Mouse (Mus musculus) spleen, postnatal 4 days (tissue): ENCODE data around the gene Col24a1.

Experiments used
- DNase-seq, 2 experiments: peaks; one replicate each; pipeline ENCODE4 v3.0.0; 2022; ENCODE audit warnings: low spot score in 2 of 2

Gene Col24a1

DNA sequence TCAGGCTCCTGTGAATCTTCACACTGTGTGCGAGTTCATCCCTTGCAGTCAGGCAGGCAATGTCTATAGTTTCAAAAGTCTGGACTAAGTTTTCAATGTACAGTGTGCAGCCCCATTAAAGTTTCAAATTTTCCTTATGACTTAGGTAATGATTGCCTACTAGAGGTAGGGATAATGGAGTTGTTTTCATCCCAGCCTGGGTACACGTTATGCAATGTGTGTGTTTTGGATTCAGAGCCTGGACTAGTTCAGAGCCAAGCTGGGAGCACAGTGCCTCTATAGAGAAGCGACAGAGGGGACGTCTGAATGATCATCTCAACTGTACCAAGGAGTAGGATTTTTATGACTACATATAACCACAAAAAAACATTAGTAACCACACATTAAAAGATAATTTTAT lies 267.8 kb downstream of the Col24a1 start:
- no peak for DNase-seq

DNA sequence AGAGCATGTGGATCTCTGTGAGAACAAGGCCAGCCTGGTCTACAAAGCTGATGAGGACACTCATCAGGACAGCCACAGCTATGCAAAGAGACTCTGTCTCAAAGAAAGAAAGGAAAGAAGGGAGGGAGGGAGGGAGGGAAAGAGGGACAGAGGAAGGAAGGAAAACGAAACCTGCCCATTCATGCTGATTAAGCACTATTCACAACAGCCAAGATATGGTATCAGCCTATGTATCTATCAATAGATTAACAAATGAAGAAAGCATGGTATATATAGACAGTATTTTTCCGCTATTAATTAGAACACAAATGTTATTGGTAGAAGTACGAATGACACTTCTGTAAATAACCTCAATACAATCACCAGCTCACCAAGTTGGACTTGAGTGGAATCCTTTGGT lies 282.2 kb downstream of the Col24a1 start:
- no peak for DNase-seq

DNA sequence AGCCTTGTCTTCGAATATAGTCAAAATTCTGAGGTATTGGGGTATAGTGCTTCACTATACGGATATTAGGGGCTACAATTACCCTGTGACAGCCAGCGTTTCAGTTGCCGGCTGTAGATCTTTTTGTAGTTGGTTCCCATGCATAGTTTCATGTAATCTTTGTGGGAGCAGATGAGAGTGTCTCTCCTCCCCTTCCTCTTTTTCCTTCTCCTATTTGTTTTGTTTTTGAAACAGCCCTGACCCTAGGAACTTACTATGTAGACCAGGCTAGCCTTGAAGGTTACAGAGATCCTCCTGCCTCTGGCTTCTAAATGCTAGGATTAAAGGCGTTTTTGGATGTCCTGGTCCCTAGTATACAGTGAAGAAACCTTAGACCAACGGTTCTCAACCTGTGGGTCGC lies 283.1 kb downstream of the Col24a1 start:
- DNase-seq: no peak

DNA sequence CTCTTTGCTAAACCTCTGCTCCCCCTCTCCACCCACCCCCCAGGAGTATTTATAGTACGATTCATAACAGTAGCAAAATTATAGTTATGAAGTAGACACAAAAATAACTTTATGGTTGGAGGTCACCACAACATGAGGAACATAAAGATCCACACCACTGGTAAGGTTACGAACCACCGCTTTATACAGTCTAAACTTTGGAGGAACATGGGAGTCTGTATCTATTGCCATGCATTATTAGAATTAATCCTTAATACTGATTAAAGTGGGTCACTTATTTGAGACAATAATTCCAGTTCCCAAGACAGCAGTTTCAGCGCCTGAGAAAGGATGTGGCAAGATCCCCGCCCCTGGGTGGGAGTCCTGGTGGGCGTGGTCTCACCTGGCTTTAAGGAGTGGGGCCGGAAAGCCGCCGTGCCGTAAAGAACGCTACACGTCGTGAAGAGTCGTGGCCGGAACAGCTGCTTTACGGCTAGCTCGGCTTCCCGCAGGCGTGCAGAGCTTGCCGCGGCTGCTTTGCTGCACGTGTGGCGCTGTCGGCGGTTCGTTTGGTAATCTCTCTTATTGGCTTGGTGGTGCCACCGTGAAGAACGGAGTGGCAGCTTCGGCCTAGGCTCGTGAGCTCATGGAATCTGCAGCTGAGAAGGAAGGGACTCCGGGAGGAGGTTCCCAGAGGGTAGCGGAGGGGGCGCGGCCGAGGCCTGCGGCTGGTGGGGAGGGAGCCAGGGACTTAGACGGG lies 283.6 kb downstream of the Col24a1 start, which contains the start of gene Znhit6:
TSS of gene Znhit6 (plus strand) at position 463 of the 739 bp plus-strand sequence.
- peak; percentile 85 to 90 for DNase-seq

DNA sequence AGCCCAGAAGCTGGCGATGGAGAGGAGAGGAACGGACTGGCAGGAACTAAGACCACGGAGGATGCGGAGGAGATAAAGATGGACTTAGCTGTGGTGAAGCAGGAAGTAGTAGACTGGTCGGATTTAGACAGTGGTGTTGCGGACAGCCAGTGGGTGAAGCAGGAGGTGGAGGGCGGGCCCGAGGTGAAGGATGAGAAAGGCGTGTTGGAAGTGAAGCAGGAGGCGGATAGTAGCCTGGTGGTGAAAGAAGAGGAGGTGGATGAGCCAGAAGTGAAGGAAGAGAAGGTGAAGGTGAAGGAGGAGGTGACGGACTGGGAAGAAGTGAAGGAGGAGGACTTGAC lies 284.2 kb downstream of the Col24a1 start:
- no peak for DNase-seq

DNA sequence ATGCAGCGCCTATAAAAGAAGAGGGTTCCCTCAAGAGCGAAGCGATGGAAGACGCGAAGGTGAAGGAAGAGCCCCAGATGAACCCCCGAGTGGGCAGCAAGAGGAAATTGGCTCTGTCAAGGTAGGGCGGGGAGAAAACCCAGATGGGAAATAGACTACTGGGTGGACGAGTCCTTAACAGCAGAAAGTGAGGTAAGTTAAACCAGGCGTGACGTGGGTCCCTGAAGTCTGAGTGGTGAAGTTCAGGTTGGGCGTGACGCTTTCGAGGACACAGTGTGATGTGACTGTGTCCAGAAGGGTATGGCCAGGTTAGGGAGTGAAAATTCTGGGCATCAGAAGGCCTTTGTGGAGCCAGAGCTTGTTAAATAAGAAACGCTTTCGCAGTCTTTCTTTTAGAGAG lies 284.6 kb downstream of the Col24a1 start:
- no peak for DNase-seq

DNA sequence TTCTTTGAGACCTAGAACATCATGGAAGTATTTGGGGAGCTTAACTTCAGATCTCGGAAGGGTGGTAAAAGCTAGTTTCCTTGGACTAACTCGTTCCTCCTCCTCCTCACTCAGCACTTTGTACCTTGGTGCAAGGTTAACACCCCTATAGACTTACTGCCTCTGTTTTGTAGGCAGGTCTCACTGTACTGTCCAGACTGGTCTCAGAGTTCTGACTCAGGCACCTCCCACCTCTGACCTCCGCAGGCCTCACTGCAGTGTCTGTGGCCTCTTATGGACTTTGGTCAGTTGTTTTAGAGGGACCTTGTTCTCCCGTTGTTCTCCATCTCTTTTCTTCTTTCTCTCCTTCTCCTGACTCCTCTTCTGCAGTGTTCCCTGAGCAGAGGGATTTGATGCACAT lies 290.8 kb downstream of the Col24a1 start:
- DNase-seq: no peak

DNA sequence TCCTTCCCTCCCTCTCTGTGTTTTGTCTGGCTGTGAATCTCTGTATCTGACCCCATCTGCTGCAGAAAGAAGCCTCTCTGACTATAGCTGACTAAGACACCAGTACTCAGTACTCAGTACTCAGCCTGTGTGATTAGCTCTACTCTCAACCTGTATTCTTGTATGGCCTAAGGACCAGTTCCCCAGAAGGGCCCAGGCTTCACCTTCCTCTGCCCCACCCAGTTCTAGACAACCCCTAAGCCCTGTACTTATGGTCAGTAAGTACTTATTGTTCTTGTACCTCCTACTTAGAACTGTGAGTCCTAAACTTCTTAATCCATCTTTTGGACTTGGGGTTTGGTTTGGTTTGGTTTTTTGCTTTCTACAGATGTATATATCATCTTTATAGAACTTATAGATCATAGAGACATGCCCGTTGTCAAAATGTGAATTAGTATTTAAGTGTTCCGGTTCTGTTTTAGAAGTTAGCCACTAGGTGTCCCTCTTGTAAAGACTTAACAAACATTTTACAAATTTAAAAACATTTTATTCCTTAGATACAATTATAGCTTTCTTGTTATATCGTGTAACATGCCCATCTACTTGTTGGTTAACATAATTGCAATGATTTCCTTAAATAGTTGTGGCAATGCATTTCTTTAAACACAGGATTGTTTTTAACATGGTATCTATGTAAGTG lies 291.4 kb downstream of the Col24a1 start:
- DNase-seq: no peak

DNA sequence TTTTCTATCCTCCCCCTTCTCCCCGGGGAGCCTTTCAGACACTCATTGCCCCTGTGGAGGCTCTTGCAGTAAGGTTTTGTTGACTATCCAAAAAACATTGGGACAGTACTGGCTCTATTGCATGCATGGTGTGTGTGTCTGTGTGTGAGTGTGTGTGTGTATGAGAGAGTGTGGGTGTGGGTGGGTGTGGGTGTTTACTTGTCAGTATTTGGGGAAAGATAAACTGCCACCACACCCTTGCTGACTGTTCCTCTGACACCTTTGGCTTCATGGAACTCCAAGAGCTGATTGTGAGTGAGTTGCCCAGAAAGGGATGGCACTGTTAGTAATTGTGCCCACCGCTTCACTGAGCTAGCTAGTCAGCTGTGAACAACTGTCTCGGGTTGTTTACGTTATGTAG lies 298.3 kb downstream of the Col24a1 start:
- no peak for DNase-seq

DNA sequence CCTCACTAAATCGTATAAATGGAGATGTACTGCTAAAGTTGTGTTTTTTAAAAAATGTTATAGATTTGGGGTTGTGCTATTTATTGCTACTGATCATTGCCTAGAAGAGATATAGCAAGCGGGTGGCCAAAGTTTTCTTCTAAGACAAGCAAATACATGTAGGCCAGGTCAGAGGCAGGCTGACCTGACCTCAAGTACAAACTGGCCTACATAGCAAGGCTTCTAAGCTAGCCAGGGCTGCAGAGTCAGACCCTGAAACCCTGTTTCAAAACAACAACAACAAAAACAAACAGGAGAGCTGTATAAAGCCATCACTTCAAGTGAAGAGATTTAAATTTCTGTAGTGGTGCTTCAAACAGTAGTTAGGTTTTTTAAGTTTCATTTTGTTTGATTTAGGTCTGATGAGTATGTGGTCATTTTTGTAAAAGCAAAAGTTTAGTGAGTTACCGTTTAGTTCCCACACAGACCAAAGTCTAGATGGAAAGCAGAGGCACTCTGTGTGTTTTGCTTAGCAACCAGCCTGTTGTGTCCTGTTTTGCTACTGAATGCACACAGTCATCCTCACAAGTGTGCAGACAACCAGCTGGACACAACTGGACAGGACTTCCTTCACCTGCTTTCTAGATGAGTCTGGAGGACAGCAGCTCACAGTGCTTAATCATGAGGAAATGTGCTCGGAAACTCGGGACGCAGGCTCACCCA lies 299.7 kb downstream of the Col24a1 start:
- DNase-seq: no peak

DNA sequence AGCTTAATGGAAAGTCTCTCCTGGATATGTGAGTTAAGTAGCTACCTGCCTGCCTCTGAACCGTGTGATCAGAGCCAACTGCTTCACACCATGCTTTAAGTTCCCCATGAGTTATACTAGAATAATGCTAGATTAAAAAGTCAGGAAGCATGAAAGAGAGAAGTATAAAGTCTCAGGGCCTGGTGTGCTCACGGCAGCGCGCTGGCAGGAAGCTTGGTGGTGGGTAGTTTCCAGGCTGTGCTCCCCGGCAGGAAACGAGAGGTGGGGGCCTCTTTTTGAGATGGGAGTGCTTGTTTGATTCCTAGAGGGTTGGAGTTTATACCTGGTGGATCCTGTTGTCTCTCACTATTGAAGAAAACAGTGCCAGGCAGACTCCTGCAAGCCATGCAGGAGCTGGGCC lies 303.1 kb downstream of the Col24a1 start:
- no peak for DNase-seq

DNA sequence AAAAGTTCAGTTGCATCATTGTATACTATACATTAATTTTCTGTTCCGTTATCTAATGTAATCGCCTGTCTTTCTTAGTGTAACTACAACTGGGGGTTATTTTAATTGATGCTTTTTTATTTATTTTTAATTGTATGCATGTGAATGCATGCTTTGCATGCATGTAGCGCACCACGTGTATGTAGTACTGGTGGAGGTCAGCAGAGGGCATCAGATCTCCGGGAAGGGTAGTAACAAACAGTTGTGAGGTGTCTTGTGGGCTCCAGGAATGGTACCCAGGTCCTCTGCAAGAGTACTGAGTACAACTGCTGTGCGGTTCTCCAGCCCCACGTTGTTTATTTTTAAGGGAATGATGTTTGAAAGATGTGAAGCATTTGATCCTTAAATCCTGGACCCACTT lies 306.8 kb downstream of the Col24a1 start:
- no peak for DNase-seq

DNA sequence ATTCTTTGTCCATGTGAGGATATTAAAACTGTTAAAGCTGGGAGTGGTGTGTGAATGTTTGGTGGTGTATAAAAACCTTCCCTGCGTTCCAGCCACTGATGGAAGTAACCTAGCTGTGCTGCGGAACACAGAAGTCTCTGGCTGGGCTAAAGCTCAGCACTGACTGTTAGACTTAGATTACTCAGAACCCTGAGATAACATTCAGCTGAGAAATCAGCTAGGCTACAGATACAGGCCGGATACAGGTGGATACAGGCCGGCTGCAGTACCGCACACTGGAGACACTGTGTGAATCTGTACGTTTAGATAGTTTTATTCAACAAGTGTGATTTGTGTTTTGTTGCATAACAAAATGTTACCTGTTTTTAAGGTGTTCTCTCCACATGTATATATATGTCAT lies 308.5 kb downstream of the Col24a1 start:
- no peak for DNase-seq

DNA sequence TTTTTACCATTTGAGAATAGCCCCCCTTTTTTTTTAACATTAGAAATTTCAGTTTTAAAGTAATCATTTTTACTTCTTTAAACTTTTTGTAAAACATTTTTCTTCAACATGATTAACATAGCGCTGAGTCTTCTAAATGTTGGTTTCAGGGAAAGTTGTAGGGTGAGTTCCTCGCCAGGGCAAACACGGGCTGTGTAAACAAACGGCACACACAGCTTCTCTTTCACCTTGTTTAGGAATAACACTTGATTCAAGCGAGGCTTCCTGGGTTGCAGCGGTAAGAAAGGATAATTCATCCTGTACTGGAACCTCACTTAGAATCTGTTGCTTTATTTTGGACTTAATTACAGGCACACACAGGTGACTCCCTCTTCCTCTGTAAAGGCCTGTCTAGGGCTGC lies 309.1 kb downstream of the Col24a1 start:
- no peak for DNase-seq
